Mouse (Mus musculus) hindbrain, embryonic 11.5 days (tissue): ENCODE results near the gene Paqr7. TPM values are rescaled to one million over a fixed set of nuclear protein-coding genes. Genes with fewer than 3 reads are reported as not detected.

ENCODE experiments used
- ATAC-seq: fragments of 200-750 bp; cut with Nextera tagmentation; 2 replicates; pipeline ENCODE4 v1.8.0; 2017; ENCODE audit warnings: mild to moderate bottlenecking, moderate TSS enrichment, moderate library complexity; ENCODE audit not compliant: low FRiP score
- DNase-seq: peaks from one replicate; pipeline ENCODE4 v3.0.0-alpha.2; 2015; ENCODE audit warnings: low spot score
- H3K27ac ChIP-seq: fragments of 300-500 bp; sonication (generic); 2 replicates; pipeline ENCODE4 v1.5.1; 2014; ENCODE audit warnings: mild to moderate bottlenecking, low read depth, low read length
- H3K27me3 ChIP-seq: fragments of 300-500 bp; sonication (generic); 2 replicates; pipeline ENCODE4 v1.6.1; 2014; ENCODE audit warnings: mild to moderate bottlenecking, low read length, moderate library complexity, mixed read lengths; ENCODE audit not compliant: control insufficient read depth, insufficient read depth
- H3K36me3 ChIP-seq: fragments of 300-500 bp; sonication (generic); 2 replicates; pipeline ENCODE4 v1.6.1; 2014; ENCODE audit warnings: mild to moderate bottlenecking, low read length, moderate library complexity, mixed read lengths; ENCODE audit not compliant: control insufficient read depth, insufficient read depth
- H3K4me1 ChIP-seq: fragments of 300-500 bp; sonication (generic); replicated peaks from 2 replicates; pipeline ENCODE4 v1.6.1; 2014; ENCODE audit warnings: low read length, mixed read lengths; ENCODE audit not compliant: control insufficient read depth, insufficient read depth
- H3K4me2 ChIP-seq: fragments of 300-500 bp; sonication (generic); replicated peaks from 2 replicates; pipeline ENCODE4 v1.6.1; 2014; ENCODE audit warnings: mild to moderate bottlenecking, low read depth, low read length
- H3K4me3 ChIP-seq: fragments of 300-500 bp; sonication (generic); 2 replicates; pipeline ENCODE4 v1.5.1; 2014; ENCODE audit warnings: low read depth, low read length
- H3K9ac ChIP-seq: fragments of 300-500 bp; sonication (generic); 2 replicates; pipeline ENCODE4 v1.6.1; 2014; ENCODE audit warnings: low read depth, low read length
- H3K9me3 ChIP-seq: fragments of 300-500 bp; sonication (generic); 2 replicates; pipeline ENCODE4 v1.6.1; 2016; ENCODE audit warnings: low read length; ENCODE audit not compliant: control insufficient read depth
- WGBS: fragments of 180-500 bp; shearing (Covaris S2); extraction: QIAGEN DNeasy Blood & Tissue Kit; methylation state at CpG from one replicate; pipeline ENCODE4 v1.1.7; 2014; 5-methylcytosine and 5-hydroxymethylcytosine counted together
- polyA plus RNA-seq: library from polyadenylated mRNA; unstranded; fragments of >200 nt; fragmentation: Nextera tagmentation; extraction: Ambion mirVana; gene quantifications from 2 replicates; pipeline ENCODE4 v1.2.1, GENCODE M21; 2014

Paqr7 gene
- polyA plus RNA-seq, 1 experiment from 2014 or later = 1.7 TPM

GRCm38 (mm10) chr4:134480864-134481263 lies 15.6 kb upstream of the Paqr7 start:
- no peaks in the 10 kb centered on the region for H3K4me1 ChIP-seq

GRCm38 (mm10) chr4:134481270-134481669 lies 15.2 kb upstream of the Paqr7 start:
- Histone ChIP-seq H3K27me3 (no peaks in the 10 kb centered on the region), H3K9ac (no peak overlapping the region), H3K36me3 (no peaks in the 10 kb centered on the region), H3K4me2 (no peak overlapping the region), H3K4me3 (no peak overlapping the region), H3K9me3 (no peaks in the 10 kb centered on the region), H3K4me1 (no peaks in the 10 kb centered on the region), H3K27ac (no peak overlapping the region)
- DNase-seq (no peak), ATAC-seq (no peak)
- 64% methylated on average over 6 of the region's 6 CpGs for WGBS

More at GRCm38 (mm10) chr4:134480864-134481263, 15.6 kb upstream of the Paqr7 start:
- peak; percentile 87 for DNase-seq
- Histone ChIP-seq H3K27me3 (no peaks in the 10 kb centered on the region), H3K9ac (no peak overlapping the region), H3K4me2 (no peak overlapping the region), H3K9me3 (no peaks in the 10 kb centered on the region), H3K36me3 (no peaks in the 10 kb centered on the region), H3K4me3 (no peak overlapping the region), H3K27ac (no peak overlapping the region)
- ATAC-seq = no peak
- WGBS = 27% methylated on average over 6 of the region's 6 CpGs

GRCm38 (mm10) chr4:134482442-134482841 lies 14.1 kb upstream of the Paqr7 start:
- no peak overlapping the region for H3K27ac ChIP-seq
- no peak overlapping the region for H3K9ac ChIP-seq
- H3K36me3 ChIP-seq = no peaks in the 10 kb centered on the region
- no peaks in the 10 kb centered on the region for H3K9me3 ChIP-seq
- no peak for ATAC-seq
- H3K4me2 ChIP-seq = no peak overlapping the region
- WGBS = 82% methylated on average over 8 of the region's 8 CpGs
- no peak overlapping the region for H3K4me3 ChIP-seq
- no peaks in the 10 kb centered on the region for H3K4me1 ChIP-seq
- no peak for DNase-seq
- H3K27me3 ChIP-seq = no peaks in the 10 kb centered on the region

GRCm38 (mm10) chr4:134483078-134483688 lies 13.3 kb upstream of the Paqr7 start:
- H3K9me3 ChIP-seq = no peaks in the 10 kb centered on the region
- 73% methylated on average over 6 of the region's 6 CpGs for WGBS

DNA sequence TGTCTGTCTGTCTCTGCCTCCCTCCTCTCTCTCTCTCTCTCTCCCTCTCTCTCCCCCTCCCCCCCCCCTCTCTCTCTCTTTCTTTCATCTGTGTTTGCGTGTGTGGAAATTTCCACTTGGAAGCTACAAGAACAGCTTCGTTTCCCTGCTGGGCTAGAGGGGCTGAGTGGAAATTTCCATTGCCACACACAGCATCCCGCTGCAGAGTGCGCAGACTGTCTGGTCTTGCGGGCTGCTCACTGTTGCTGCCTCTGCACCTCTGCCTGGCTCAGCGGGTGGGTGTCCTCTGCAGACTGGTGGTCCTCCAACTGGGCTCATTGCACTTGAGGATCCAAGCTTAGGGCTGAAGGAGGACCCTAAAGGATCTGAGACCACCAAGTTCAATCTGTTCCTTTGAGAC lies 12.8 kb upstream of the Paqr7 start:
- H3K4me1 ChIP-seq = no peaks in the 10 kb centered on the region
- H3K4me3 ChIP-seq = no peak overlapping the region
- H3K27ac ChIP-seq = no peak overlapping the region
- no peaks in the 10 kb centered on the region for H3K36me3 ChIP-seq
- DNase-seq (no peak), ATAC-seq (no peak)
- H3K9ac ChIP-seq = no peak overlapping the region
- 68% methylated on average over 6 of the region's 6 CpGs for WGBS
- no peaks in the 10 kb centered on the region for H3K9me3 ChIP-seq
- no peaks in the 10 kb centered on the region for H3K27me3 ChIP-seq
- H3K4me2 ChIP-seq = no peak overlapping the region

More at GRCm38 (mm10) chr4:134483078-134483688, 13.3 kb upstream of the Paqr7 start:
- no peaks in the 10 kb centered on the region for H3K27me3 ChIP-seq
- no peak overlapping the region for H3K4me3 ChIP-seq
- ATAC-seq (no peak), DNase-seq (no peak)
- no peak overlapping the region for H3K9ac ChIP-seq
- H3K4me2 ChIP-seq = no peak overlapping the region
- no peaks in the 10 kb centered on the region for H3K4me1 ChIP-seq
- H3K27ac ChIP-seq = no peak overlapping the region
- H3K36me3 ChIP-seq = no peaks in the 10 kb centered on the region

GRCm38 (mm10) chr4:134484231-134484630 lies 12.3 kb upstream of the Paqr7 start:
- no peak overlapping the region for H3K4me3 ChIP-seq
- H3K9ac ChIP-seq = no peak overlapping the region
- no peaks in the 10 kb centered on the region for H3K4me1 ChIP-seq
- no peaks in the 10 kb centered on the region for H3K9me3 ChIP-seq
- H3K27ac ChIP-seq = no peak overlapping the region
- WGBS = 83% methylated on average over 10 of the region's 10 CpGs
- no peak for ATAC-seq
- H3K27me3 ChIP-seq = no peaks in the 10 kb centered on the region
- H3K36me3 ChIP-seq = no peaks in the 10 kb centered on the region
- no peak overlapping the region for H3K4me2 ChIP-seq
- no peak for DNase-seq

DNA sequence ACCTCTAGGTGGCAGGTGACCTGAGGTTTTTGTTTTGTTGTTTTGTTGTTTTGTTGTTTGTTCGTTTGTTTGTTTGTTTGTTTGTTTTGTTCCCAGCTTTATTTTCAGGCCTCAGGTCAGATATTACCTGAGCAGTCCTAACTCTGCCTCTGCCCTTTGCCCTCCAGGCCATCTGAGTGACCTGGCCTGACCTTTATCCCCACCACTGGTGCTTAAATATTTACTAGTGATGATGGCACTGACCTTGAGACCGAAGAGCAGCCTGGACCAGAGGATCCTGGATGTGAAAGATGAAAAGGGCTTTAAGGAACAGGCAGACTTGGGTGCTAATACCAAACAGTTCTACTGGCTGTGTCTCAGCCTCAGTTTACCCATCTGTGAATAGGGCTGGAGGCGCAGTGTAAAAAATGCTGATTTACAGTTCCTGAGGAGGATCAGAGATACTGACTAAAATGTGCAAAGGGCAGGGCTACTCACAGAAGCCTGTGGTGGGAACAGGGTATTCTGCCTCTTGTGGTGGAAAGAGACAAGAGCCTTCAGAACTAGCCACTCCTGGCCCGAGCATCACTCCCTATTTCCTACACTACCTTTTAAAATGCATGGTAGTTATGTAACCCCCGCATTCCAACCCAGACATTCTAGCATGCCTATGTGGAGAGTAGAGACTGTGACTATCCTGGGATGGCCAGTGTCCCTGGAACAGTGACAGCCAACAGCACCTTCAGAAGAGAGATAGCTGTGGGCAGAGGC lies 11.2 kb upstream of the Paqr7 start:
- 87% methylated on average over 5 of the region's 5 CpGs for WGBS
- Histone ChIP-seq H3K27me3 (no peaks in the 10 kb centered on the region), H3K4me1 (no peaks in the 10 kb centered on the region), H3K9ac (no peak overlapping the region), H3K4me2 (no peak overlapping the region), H3K4me3 (no peak overlapping the region), H3K27ac (no peak overlapping the region), H3K36me3 (no peaks in the 10 kb centered on the region), H3K9me3 (no peaks in the 10 kb centered on the region)
- no peak for DNase-seq
- ATAC-seq = no peak

DNA sequence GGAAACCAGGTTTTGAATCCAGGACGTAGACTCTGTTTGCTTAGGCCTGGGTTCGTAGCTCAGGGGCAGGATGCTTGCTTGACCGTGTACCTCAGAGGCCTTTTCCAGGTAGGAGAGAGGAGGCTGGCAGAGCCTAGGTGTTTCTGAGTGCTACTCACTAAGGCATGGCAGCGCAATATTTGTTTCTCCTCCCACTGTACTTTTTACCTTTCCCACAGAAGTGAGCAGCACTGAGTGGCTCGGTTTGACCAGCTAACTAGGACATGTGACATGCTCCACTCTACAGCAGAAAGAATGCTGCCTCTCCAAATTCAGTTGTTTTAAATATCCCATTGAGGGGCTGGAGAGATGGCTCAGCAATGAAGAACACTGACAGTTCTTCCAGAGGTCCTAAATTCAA lies 8.3 kb upstream of the Paqr7 start:
- DNase-seq (no peak), ATAC-seq (no peak)
- WGBS = 92% methylated on average over 5 of the region's 5 CpGs

More for the DNA sequence above, 8.3 kb upstream of the Paqr7 start:
- Histone ChIP-seq H3K9ac (no peak overlapping the region), H3K27me3 (no peaks in the 10 kb centered on the region), H3K4me2 (no peak overlapping the region), H3K4me1 (no peaks in the 10 kb centered on the region), H3K36me3 (no peaks in the 10 kb centered on the region), H3K27ac (no peak overlapping the region), H3K4me3 (no peak overlapping the region), H3K9me3 (no peaks in the 10 kb centered on the region)
